Mouse (Mus musculus) layer of hippocampus, adult 2 months (tissue): Measurements from ENCODE around the gene Mcrip1. TPM values are rescaled to one million over a fixed set of nuclear protein-coding genes. Genes with fewer than 3 reads are reported as not detected.

ENCODE experiments used
- DNase-seq, 2 experiments: peaks; one replicate each; pipeline ENCODE4 v3.0.0; 2022; ENCODE audit warnings: low spot score in 2 of 2
- H3K27ac ChIP-seq: fragments of 200-600 bp; 2 replicates; pipeline ENCODE4 v1.8.1; 2022
- H3K4me3 ChIP-seq: fragments of 200-600 bp; 2 replicates; pipeline ENCODE4 v1.8.1; 2022; ENCODE audit warnings: mild to moderate bottlenecking
- CTCF ChIP-seq: fragments of 200-600 bp; conservative IDR thresholded peaks from 2 replicates; pipeline ENCODE4 v1.8.1; 2022; ENCODE audit warnings: antibody characterized with exemption, mild to moderate bottlenecking, moderate library complexity
- total RNA-seq, 2 experiments: library from RNA; stranded (reverse); gene quantifications; 2 replicates each; pipeline ENCODE4 v1.2.3; 2021

The Mcrip1 gene
- total RNA-seq, 2 experiments from 2014 or later = 65.2 to 67.6 TPM

- peak overlapping the region; percentile 97 for H3K27ac ChIP-seq
- peak overlapping the region; percentile 76 for H3K4me3 ChIP-seq
- no peak for DNase-seq
- no peak for TF ChIP-seq CTCF
Measured at GRCm38 (mm10) chr11:120580190-120580589, 30.7 kb upstream of the Mcrip1 start.

DNA sequence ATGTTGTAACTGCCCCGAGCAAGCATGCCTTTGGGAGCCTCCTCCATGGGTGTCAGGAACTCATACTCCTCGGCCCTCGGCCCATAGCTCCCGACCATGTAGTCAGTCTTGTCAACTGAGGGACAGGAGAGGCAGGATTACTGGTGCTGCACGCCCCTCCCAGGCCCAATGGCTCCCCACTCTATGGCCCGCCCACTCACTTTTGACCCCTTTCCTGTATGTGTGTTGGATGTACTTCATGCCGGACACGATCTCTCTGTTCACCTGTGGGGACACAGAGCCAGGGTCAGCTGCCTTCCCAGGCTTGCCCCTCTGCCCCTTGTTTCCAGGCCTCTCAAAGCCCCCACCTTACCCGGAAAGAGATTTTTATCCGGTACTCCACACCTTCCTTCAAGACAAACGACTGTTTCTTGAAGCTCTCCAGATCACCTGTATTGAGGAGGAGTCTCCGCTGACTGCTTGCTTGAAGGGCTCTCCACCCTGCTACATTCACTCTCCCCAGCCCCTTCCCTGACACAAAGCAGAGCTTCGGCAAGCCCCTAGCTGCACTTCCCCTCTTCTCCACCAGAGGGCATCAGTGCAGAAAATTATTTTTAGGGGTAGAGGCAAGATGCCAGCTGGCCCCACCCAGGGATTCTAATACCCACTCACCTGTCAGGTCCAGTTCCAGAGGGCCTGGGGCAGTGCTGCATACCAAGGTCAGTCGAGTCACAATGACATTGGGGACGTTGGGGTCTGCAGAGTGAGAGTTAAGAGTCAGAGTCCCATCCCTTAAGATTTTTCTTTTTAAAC lies 30.0 kb upstream of the Mcrip1 start:
- TF ChIP-seq CTCF = peak; percentile 100
- peak overlapping the region; percentile 76 for H3K4me3 ChIP-seq
- peak overlapping the region; percentile 97 for H3K27ac ChIP-seq
- DNase-seq = peak; percentile 70 to 79

DNA sequence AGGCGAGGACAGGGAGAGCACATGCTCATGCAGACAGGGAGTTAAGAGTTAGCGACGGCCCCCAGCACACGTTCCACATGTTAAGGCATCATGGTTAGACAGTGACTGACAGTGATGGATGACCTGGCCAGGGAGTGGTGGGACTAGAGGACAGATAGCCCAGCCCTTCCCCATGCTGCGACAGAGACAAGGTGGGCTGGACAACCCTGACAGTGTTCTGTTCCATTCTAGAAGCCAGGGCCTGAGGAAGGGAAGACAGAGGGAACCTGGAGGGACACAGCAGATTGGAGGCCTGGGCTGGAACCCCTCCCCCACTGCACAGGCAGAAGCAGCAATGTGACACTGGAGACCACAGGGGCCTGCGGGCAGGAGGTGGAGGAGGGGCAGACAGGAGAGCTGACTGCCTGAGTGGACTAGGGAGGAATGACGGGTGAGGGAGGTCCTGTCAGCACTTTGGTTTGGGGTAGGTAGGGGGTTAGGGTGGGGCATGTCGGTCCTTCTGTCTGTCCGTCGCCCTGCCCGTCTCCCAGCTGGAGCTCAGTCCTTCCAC lies 29.2 kb upstream of the Mcrip1 start:
- Histone ChIP-seq H3K27ac (no peak overlapping the region), H3K4me3 (no peak overlapping the region)
- DNase-seq = no peak
- TF ChIP-seq CTCF = no peak

DNA sequence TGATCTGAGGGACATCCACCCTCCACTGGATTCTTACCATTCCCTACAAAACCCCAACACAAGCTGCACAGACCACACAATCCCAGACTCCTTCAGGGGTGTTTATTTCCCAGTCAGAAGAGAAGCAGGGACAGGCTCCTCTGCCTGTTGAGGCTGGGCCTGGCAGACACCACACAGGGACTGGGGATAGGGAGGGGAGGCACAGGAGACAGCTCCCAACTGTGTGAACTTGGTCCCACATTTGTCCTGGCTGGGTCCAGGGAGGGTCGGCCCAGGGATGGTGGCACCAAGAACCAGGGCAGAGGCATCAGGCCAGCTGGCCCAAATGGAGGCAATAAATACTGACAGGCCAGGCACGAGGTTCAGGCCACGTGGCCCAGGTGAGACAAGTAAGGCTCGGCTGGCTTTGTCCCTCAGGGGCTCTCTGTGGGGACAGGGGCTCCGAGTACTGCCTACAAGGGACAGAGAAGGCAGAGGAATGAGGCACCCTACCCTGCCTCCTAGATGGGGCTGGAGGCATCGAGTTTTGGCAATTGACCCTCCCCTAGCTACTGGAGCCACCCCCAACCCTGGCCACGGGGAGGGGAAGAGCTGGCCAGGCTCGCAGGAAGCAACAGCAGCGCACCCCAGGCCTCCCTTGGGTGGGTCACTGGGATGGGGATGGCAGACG lies 28.6 kb upstream of the Mcrip1 start:
- H3K27ac ChIP-seq = no peak overlapping the region
- TF ChIP-seq CTCF = no peak
- H3K4me3 ChIP-seq = no peak overlapping the region
- DNase-seq = no peak

DNA sequence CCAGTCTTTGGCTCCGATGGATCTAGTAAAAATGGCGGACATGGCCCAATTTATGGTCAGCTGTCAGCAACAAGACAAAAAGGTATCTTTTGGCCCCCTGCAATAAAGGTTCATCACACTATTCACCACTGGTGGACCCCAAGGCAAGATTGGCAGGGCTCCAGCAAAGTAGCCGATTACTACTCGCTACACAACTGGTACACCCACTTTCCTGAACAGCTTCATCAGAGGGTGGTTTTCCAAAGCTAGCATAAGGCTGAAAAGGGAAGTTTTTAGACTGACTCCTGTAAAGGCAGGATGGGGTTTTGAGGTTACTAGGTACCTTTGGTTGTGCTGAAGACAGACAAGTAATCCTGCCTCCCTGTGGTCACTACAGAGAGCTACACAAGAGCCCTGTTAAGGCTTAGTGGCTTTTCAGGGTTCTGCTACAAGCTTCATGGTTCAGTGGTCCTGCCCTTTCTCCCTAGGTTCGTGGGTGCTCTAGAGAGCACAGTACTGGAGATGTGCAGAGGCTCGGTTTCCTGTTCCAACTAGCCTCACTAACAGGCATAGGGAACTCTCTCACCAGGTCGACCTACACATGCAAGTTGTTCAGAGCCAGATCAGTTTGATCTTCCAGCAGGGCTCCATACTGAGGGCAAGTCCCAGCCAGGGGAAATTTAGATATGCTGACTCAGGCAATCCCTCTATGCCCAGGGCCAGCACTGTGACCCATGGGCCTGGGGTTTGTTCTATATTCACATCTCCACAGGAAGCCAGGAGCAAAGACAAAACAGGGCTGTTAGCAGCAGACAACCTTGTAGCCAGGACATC lies 27.9 kb upstream of the Mcrip1 start:
- Histone ChIP-seq H3K27ac (no peak overlapping the region), H3K4me3 (no peak overlapping the region)
- no peak for DNase-seq

DNA sequence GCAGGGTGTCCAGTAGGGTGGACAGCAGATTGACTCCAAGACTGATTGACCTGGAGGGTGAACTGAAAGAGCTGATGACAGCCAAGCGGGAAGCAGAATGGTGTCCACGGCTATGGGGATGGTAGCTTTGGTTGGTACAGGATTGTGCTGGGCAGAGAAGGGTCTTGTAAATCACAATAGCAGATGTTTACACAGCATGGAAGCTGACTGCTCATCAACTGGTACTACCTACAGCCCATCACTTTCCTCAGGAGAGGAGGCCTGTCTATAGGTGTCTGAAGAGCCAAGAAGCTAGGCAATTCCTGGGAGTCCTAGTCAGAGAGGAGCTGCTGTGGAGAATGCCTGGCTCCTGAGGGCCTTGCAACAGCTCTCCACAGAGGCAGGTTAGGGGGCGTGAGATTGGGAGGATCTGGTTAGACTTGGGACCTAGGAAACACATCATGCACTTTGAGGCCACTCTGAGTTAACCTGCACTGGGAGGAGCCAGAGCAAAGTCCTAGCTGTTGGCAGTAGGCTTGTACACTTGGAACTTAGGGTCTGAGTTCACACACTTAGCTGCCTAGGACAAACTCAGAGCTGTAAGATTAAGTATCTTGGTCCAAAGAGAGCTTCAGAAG lies 26.9 kb upstream of the Mcrip1 start:
- Histone ChIP-seq H3K27ac (no peak overlapping the region), H3K4me3 (no peak overlapping the region)
- no peak for TF ChIP-seq CTCF
- DNase-seq = no peak

More for the DNA sequence above, 27.9 kb upstream of the Mcrip1 start:
- peak; percentile 75 for TF ChIP-seq CTCF

DNA sequence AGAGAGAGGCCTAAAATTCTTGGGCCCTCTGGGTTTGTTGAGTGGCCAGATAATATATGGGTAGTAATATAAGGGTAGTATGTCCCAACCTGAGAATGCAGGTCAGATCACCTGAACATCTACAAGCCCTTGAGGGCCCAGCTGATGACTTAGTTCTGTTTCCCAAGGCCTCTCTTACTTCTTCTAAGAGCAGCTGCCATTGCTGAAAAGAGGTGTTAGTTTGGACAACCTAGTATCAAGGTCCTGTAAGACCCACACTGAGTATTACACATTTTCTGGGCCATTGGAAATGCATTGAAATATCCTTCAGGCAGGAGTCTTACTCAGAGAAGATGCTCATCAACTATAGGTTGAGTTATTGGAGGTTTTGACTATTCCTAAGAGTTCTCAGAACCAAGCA lies 26.4 kb upstream of the Mcrip1 start:
- no peak overlapping the region for H3K4me3 ChIP-seq
- no peak overlapping the region for H3K27ac ChIP-seq
- no peak for TF ChIP-seq CTCF
- no peak for DNase-seq

- no peak for DNase-seq
- no peak overlapping the region for H3K27ac ChIP-seq
- no peak overlapping the region for H3K4me3 ChIP-seq
- TF ChIP-seq CTCF = no peak
Measured at GRCm38 (mm10) chr11:120575046-120575445, 25.5 kb upstream of the Mcrip1 start.

DNA sequence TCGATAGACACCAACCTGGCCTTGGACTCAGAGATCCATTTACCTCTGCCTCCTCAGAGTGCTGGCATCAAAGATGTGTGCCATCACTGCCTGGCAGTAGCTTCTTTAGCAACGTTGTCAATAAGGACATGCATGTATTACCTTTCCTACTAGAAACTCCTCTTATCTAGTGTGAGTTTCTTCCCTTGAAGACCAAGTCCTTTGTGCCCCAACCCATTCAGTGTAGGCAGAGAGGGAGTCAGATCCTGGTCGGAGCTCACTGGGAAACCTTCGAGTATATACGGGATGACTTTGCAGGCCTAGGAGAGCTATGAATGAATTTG lies 24.7 kb upstream of the Mcrip1 start:
- H3K4me3 ChIP-seq = peak overlapping the region; percentile 97
- no peak for TF ChIP-seq CTCF
- H3K27ac ChIP-seq = no peak overlapping the region; the same call in 1 of the 2 replicates
- DNase-seq = no peak

- TF ChIP-seq CTCF = no peak
- Histone ChIP-seq H3K27ac (peak overlapping the region; percentile 85), H3K4me3 (peak overlapping the region; percentile 97)
- DNase-seq = no peak
Measured at GRCm38 (mm10) chr11:120573585-120574277, 24.2 kb upstream of the Mcrip1 start.

DNA sequence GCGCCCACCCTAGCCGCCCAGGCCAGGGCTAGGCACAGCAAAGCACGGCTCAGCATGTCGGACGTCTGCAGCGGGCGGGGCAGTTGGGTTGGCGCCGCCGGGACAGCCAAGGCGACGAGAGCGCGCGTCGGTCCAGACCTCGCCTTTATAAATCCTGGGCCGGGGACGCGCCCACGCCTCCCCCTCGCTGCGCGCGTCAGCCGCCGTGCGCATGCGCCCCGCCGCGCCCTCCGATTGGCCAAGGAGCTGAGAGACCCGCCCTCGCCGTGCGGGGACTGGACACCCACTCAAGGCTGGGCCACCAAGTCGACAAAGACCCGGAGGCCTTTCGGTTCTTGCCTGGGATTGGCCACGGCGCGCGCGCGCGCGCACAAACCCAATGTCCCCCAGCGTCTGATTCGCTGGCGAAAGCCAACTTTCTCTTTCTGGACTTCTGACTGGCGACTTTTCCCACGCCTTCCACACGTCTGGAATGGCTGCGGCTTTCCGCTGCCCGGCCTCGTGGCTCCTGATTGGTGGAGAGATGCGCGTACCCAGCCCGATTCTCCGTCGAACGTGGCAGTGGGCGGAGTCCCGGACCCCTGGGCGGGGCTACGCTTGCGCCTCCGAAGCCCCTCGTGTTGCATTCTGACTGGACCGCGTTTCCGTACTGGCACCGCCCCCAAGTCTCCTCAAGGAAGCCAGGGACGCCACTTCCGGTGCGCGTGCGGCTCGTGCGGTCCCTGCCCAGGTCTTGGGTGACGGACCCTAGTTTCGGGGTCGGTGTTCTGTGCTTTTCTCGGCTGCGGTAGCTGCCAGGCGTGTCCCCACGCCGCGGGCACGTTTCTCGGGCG lies 23.4 kb upstream of the Mcrip1 start, which contains the start of gene P4hb:
P4hb (minus strand) TSS at position 502 of the 833 bp plus-strand sequence.
- TF ChIP-seq CTCF = no peak
- H3K27ac ChIP-seq = peak within 1 kb of the TSS; percentile 93
- peak; percentile 99 to 100 for DNase-seq
- H3K4me3 ChIP-seq = peak within 1 kb of the TSS; percentile 97
